Mouse (Mus musculus) heart, adult 2 months (tissue): ENCODE measurements around the gene Pcsk5. TPM values are rescaled to one million over a fixed set of nuclear protein-coding genes. Genes with fewer than 3 reads are reported as not detected.

Experiments used
- DNase-seq, 2 experiments: peaks; one replicate each; pipeline ENCODE4 v3.0.0; 2021
- H3K27ac ChIP-seq: fragments of 200-600 bp; 2 replicates; pipeline ENCODE4 v1.8.1; 2022
- H3K27me3 ChIP-seq: fragments of 200-500 bp; 2 replicates; pipeline ENCODE4 v1.6.1; 2012; ENCODE audit warnings: mild to moderate bottlenecking, low read length, inconsistent platforms, mixed read lengths; ENCODE audit not compliant: control insufficient read depth, insufficient read depth
- H3K36me3 ChIP-seq: fragments of 200-500 bp; 2 replicates; pipeline ENCODE4 v1.6.1; 2012; ENCODE audit warnings: low read length, inconsistent platforms; ENCODE audit not compliant: control insufficient read depth, insufficient read depth
- H3K4me1 ChIP-seq: fragments of 200-500 bp; 2 replicates; pipeline ENCODE4 v1.6.1; 2011; ENCODE audit warnings: low read length; ENCODE audit not compliant: control insufficient read depth, insufficient read depth
- H3K4me3 ChIP-seq: fragments of 200-600 bp; 2 replicates; pipeline ENCODE4 v1.8.1; 2022
- H3K79me2 ChIP-seq: fragments of 200-500 bp; replicated peaks from 2 replicates; pipeline ENCODE4 v1.6.1; 2012; ENCODE audit warnings: mild to moderate bottlenecking, inconsistent platforms, low read length, moderate library complexity, mixed read lengths; ENCODE audit not compliant: control insufficient read depth, insufficient read depth
- H3K9ac ChIP-seq: fragments of 200-500 bp; 2 replicates; pipeline ENCODE4 v1.6.1; 2012; ENCODE audit warnings: low read depth, mild to moderate bottlenecking, control low read depth, inconsistent platforms, low read length, mixed read lengths
- CTCF ChIP-seq: fragments of 200-600 bp; IDR thresholded peaks from 2 replicates; pipeline ENCODE4 v1.8.1; 2022; ENCODE audit warnings: antibody characterized with exemption, mild to moderate bottlenecking, moderate library complexity
- EP300 ChIP-seq: fragments of 200-500 bp; IDR thresholded peaks from 2 replicates; pipeline ENCODE4 v1.6.1; 2011; ENCODE audit warnings: low read depth, low read length, control low read depth; ENCODE audit not compliant: insufficient read depth
- POLR2A ChIP-seq: fragments of 200-500 bp; IDR thresholded peaks from 2 replicates; pipeline ENCODE4 v1.6.1; 2011; ENCODE audit warnings: mild to moderate bottlenecking, low read depth, low read length, control low read depth; ENCODE audit not compliant: insufficient read depth
- WGBS: fragments of 180-500 bp; shearing (Covaris S2); methylation state at CpG from one replicate; pipeline ENCODE4 v1.1.7; 2018; 5-methylcytosine and 5-hydroxymethylcytosine counted together
- intact Hi-C: fragments of 180-260 bp; cut with DNase I; formaldehyde crosslinking; loops from one replicate; pipeline ENCODE4 v1.15.1; 2025
- polyA plus RNA-seq: library from polyadenylated mRNA; depleted of rRNA; stranded (reverse); fragments of >200 nt; gene quantifications from 2 replicates; pipeline ENCODE4 v1.2.3, GENCODE M21; 2012
- total RNA-seq, 2 experiments: library from RNA; stranded (reverse); gene quantifications; 2 replicates each; pipeline ENCODE4 v1.2.3; 2021

The Pcsk5 gene
- total and polyA plus RNA-seq, 3 experiments = 1.5 to 2.8 (median 1.9) TPM

- Histone ChIP-seq H3K36me3 (no peaks in the 10 kb centered on the region), H3K27ac (no peak overlapping the region), H3K4me1 (no peaks in the 10 kb centered on the region), H3K27me3 (no peaks in the 10 kb centered on the region), H3K4me3 (no peak overlapping the region), H3K9ac (no peak overlapping the region), H3K79me2 (no peaks in the 10 kb centered on the region)
- TF ChIP-seq CTCF = no peak
- DNase-seq = no peak
- intact Hi-C loops = no loop called here
- WGBS = 87% methylated on average over 6 of the region's 6 CpGs
Observed at GRCm38 (mm10) chr19:17691626-17692025, 145.8 kb downstream of the Pcsk5 start.

DNA sequence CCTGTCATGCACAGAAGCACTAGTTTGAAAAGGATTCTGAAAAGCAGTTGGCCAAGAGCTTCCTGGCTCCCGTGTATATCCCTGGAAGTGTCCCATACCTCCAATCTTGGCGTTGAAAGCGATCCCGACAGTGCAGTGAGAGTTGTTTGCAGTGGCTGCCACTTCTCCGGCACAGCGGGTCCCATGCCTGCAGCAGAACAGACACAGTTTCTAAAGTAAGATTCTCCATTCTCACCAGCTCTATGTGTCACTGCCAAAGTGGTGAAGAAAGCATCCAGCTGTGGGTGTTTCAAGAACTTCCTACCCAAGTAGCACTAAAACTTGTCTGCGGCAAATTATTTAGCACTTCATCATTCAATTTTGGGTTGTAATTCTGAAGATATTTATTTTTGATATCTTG is 159.1 kb downstream of the Pcsk5 start:
- TF ChIP-seq EP300 = no peak
- no peak for TF ChIP-seq POLR2A
- TF ChIP-seq CTCF = no peak
- no peak for DNase-seq
- intact Hi-C loops = no loop called here
- Histone ChIP-seq H3K27me3 (no peaks in the 10 kb centered on the region), H3K9ac (no peak overlapping the region), H3K27ac (no peak overlapping the region), H3K79me2 (no peaks in the 10 kb centered on the region), H3K4me1 (no peaks in the 10 kb centered on the region), H3K4me3 (no peak overlapping the region), H3K36me3 (no peaks in the 10 kb centered on the region)
- WGBS = 60% methylated on average over 7 of the region's 7 CpGs

DNA sequence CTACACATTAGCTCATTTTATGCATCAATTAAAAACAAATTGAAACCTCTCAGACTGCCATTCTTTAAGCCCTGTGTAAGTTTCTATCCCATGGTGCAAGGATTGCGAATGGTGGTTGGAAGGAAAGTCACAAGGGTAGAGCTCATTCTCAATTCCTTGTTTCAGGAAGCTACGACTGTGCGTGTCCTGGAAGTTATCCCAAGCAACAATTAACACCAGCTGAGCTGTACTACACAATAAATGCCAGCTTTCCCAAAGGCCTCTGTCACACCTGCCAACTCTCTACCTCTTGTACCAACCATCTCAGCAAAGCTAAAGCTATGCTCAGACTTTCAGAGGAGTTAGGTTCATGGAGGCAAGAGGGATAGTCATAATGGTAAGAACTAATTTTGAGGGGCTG is 174.8 kb downstream of the Pcsk5 start:
- Histone ChIP-seq H3K79me2 (no peaks in the 10 kb centered on the region), H3K4me1 (no peaks in the 10 kb centered on the region), H3K4me3 (no peak overlapping the region), H3K27me3 (no peaks in the 10 kb centered on the region), H3K36me3 (no peaks in the 10 kb centered on the region), H3K27ac (no peak overlapping the region), H3K9ac (no peak overlapping the region)
- intact Hi-C loops = no loop called here
- TF ChIP-seq EP300 (no peak), POLR2A (no peak), CTCF (no peak)
- no peak for DNase-seq
- WGBS = 83% methylated on average over 3 of the region's 3 CpGs

DNA sequence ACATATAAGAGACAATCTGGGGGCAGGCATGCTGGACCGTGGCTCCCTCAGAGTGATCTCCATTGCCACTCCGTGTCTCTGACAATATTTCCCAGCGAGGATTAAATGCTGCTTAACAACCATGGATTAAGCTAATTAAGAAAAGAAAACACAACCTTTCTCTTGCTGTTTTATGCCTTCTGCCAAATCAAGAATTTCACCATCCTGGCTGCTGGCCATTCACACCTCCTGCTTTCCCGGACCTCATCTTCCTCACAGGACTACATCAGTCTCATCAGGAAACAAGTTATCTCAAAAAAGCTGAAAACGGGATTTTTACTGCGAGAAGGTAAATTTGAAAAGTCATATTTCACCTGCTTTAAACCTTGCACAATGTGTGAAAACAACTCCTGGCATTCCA is 175.2 kb downstream of the Pcsk5 start:
- WGBS = 82% methylated on average over 6 of the region's 6 CpGs
- TF ChIP-seq EP300 (no peak), POLR2A (no peak), CTCF (no peak)
- H3K79me2 ChIP-seq = no peaks in the 10 kb centered on the region
- no peak for DNase-seq
- no peak overlapping the region for H3K9ac ChIP-seq
- H3K36me3 ChIP-seq = no peaks in the 10 kb centered on the region
- intact Hi-C loops = no loop called here
- H3K27ac ChIP-seq = no peak overlapping the region
- no peaks in the 10 kb centered on the region for H3K27me3 ChIP-seq
- H3K4me3 ChIP-seq = no peak overlapping the region
- no peaks in the 10 kb centered on the region for H3K4me1 ChIP-seq

DNA sequence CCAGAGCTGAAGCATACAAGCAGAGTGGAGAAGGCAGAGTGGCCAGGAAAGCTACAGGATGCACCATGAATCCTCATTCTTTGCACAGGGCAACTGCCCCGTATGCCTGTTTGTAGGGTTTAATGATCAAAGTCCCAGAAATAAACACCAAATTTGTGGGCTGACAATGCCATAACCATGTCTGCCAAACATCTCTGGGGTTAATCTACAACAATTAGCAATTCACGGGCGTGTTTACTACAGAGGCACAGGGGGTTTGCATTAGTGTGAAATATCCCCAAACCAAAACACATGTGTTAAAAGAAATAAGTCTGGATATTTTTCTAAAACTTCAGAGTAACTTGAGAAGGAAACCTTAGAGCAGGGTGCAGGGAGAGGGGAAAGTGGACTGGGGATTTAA is 178.1 kb downstream of the Pcsk5 start:
- 88% methylated on average over 3 of the region's 3 CpGs for WGBS
- H3K36me3 ChIP-seq = no peaks in the 10 kb centered on the region
- no peak overlapping the region for H3K4me3 ChIP-seq
- H3K79me2 ChIP-seq = no peaks in the 10 kb centered on the region
- no peaks in the 10 kb centered on the region for H3K4me1 ChIP-seq
- TF ChIP-seq POLR2A (no peak), EP300 (no peak), CTCF (no peak)
- H3K27me3 ChIP-seq = no peaks in the 10 kb centered on the region
- H3K9ac ChIP-seq = no peak overlapping the region
- intact Hi-C loops = no loop called here
- H3K27ac ChIP-seq = no peak overlapping the region
- no peak for DNase-seq

DNA sequence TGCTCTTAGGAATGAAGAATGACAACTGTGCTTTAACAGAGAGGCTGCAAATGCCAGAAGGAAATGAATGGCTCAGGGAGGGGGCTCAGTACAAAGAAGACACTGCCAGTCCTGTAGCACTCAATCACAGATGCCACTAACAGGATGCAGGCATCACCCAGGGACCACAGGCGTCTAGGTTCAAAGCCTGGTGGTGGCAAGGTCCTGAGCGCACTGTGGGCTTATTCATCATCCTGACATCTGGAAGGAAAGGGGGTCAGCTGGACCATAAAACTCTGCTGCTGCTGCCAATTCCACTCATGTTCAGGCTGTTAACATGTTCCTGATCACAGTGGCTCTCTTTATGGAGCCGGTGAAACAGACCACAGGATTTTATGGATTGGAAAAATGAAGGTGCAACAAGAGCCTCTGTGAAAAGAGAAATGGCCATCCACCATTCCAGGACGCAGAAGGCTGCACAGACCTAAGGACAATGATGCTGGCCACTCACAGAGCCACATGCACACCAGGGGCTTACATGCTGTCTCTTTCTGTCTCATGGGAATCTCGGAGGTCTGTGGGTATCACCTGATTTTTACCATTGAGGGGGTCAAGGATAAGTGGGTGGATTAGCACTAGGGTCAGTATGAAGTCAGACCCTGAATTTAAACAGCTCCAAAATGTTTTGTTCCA is 186.5 kb downstream of the Pcsk5 start:
- Histone ChIP-seq H3K4me1 (no peaks in the 10 kb centered on the region), H3K27ac (no peak overlapping the region), H3K27me3 (no peaks in the 10 kb centered on the region), H3K36me3 (no peaks in the 10 kb centered on the region), H3K4me3 (no peak overlapping the region), H3K79me2 (no peaks in the 10 kb centered on the region), H3K9ac (no peak overlapping the region)
- WGBS = 67% methylated on average over 5 of the region's 5 CpGs
- no peak for DNase-seq
- intact Hi-C loops = no loop called here
- TF ChIP-seq CTCF (no peak), EP300 (no peak), POLR2A (no peak)
